Mouse (Mus musculus): ENCODE measurements at regions not wholly inside any gene's neighbourhood (a gene's known extent, or its start where the extent isn't known, plus 50 kb on each side); places are given as distances from the start of the nearest gene placed in this dataset.
"Not testable (repeated sequence)": the region's sequence is repeated elsewhere in the genome, so short reads cannot be mapped to it uniquely, and the experiment has no call there.

GRCm38 (mm10) chr8:126833006-126833405 is 112.6 kb downstream of the Tomm20 start:
- DNase-seq = no peak

- DNase-seq = no peak
These were observed 113.3 kb downstream of the Tomm20 start for GRCm38 (mm10) chr8:126832163-126832978.

DNA sequence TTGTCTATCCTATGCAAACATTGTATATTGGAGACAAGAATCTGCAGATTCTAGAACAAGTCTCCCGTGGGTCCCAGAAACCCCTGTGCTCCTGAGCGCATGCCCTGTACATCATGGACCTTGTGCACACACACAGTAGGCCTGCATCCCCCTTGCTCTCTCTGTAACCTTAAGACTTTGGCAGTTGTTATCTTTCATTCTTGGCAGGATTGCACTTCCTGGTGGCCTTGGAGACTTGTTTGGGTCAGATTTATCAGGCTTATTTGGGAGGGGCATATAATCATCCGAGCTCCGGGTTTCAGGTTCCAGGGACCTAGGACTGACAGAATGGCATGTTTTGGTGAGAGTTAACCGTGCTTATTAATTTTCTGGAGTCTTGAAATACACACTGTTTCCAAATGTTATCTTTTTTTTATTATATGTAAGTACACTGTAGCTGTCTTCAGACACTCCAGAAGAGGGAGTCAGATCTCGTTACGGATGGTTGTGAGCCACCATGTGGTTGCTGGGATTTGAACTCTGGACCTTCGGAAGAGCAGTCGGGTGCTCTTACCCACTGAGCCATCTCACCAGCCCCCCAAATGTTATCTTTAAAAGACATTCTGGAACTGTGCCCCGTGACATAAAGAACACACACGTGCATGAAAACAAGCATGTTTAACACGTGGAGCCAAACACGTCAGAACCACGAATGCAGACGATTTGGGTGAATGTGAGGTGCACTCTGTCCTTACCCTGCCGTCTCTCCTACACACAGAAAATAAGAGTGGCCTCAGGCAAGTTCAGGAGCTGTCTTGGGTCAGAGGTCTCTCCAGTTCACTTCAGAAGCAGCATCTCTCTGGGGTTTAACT is 114.1 kb downstream of the Tomm20 start:
- no peak for DNase-seq

- no peak for DNase-seq
These were observed 115.5 kb downstream of the Tomm20 start for GRCm38 (mm10) chr8:126830242-126830530.

DNA sequence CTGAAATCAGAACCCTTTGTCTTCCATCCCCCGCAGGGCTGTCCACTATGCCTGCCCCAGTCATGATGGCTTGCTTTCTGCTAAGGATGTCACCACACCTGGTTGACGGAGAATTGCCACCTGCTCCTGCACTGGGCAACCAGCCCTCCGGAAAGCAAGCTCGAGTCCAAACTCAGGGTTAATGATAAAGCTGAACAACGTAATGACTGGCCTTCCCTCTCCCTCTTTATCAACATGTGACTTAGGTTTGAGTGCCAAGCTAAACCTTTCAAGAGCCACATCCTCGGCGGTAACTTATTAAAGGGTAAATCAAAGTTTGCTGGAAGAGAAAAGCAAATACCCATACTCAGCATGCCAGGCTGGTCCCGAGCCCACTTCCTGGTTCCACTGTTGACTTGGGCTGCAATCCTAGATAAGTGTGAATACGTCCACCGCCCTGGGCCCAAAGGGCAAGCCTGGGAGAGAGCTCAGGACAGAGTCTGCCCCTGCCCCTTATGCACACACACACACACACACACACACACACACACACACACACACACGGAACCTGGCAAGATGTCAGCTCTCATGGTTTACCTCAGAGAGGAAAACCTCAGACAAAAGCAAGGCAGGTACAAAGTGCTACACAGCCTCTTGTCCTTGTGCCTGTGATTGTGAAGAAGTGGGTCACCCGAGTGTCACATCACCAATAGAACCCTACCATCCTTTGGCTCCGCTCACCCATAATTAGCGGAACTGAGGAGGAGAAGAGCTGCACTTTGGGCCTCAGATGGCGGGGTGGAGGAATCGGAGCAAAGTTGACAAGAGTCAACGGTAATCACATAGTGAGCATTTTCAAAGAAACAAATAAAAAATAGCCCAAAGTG is 116.0 kb downstream of the Tomm20 start:
- no peak for DNase-seq

GRCm38 (mm10) chr8:126827681-126828383 is 117.8 kb downstream of the Tomm20 start:
- DNase-seq = no peak

DNA sequence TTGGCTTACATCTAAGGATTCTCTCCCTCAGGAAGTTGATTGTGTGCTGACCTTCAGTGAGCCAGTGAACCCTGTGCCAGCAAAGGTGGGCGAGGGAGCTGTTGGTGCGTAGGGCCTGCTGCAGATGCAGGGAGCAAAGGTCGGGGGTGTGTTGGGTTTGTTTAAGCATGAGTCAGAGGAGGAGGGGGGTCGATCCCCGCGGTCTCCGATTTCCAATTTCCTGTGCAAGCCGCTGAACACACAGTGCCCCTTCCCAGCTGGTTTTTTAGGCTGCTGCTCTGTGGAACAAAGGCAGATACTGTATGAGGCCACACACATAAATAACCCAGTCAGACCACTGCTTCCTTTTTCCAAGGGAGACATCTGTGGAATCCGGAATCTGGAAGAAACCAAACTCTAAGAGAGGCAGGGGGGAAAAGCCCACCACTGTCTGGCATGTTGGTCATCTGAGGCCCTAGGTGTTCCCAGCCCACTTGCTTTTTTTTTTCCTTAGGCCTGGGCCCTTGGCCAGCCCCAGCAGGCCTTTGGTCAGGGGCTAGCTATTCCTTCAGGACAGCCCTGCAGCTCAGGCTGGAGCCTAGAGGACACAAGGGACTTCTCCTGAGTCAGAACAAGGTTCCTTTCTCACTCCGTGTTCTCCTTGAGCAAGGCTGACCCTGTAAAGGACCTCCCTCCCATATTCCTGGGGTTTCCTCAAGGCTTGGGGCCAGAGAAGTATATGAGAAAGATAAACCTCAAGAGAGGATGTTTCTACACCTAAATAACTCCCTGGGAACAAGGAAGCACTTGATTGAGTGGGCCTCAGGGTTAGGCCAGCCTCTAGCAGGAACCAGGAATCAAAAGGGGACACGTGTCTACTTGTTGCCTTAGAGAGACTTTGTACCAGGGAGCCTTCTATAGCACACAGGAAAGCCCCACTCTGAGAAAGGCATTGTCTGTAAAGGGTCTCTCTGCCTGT is 119.0 kb downstream of the Tomm20 start:
- DNase-seq = peak; percentile 60

DNA sequence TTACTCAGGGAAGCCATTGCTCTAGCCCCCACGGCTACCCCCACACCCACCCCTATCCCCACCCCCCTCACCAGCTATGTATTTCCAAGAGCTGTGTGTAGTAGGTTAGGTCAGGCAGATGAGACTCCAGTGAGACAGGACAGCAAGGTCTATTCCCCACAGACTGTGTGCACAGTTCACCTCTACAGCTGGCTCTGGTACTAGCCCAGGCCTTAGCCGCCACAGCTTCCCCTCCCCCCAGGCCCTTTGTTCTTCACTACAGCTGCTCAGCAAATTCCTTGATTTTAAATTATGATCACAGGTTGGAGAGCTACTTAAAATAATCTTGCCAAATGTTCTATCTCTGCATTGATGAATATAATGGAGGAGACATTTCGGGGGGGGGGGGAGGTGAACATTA is 119.8 kb downstream of the Tomm20 start:
- DNase-seq = no peak

- DNase-seq = peak; percentile 51
These were observed 121.0 kb downstream of the Tomm20 start for GRCm38 (mm10) chr8:126824575-126825208.

DNA sequence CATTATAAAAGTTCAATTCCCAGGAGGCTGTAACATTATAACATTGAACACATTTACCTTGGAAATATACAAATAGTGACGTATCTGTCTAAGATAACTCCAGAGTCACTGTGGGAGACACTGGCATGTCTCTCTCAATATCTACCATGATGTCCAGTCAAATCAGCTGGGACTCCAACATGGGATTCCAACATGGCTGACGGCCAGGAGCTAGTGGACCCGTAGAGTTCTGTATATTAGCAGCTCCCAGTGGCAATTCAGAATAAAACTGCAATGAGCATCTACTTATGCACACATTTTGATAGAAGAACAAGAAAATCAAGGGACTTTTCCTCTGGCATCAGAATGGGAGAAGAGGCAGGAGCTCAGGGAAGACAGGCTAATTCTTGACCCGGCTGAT is 123.4 kb downstream of the Tomm20 start:
- DNase-seq = no peak

DNA sequence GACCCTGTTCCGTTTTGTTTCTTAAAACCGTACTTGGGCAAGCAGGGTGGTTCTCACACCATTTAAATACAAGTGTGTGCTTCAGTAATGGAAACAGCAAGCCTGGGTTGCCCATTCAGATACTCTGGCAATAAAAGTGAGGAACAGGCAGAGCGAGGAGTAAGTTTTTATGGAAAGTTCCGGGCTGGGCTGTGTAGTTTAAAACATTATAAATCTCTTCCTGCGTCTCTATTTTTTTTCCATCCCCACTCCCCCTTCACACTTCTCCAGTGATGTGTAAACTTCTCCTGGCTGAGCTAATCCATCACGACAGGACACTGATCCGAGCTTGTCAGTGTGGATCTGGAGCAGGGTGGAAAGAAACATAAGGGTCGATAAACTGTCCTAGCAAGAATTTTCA is 124.4 kb downstream of the Tomm20 start:
- no peak for DNase-seq

DNA sequence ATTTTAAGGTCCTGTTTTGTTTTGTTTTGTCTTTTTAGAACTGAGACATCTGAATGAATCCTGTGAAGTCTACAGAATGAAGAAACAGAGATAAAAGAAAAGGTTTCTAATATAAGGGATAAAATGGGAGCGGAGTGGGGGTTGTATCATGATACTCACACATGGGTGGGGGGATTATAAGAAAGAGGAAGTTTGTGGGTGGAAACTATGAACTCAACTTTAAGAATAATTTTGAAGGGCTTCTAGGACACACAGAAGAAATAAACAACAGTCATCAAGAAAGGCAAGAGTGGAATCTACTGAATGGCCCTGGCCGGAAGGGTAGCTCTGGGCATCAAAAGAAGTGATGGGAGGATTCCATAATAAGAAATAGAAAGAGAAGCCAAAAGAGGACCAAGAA is 125.1 kb downstream of the Tomm20 start:
- no peak for DNase-seq

- DNase-seq = no peak
These were observed 126.4 kb downstream of the Tomm20 start for GRCm38 (mm10) chr8:126819261-126819660.

GRCm38 (mm10) chr8:126816155-126816554 is 129.5 kb downstream of the Tomm20 start:
- DNase-seq = no peak

DNA sequence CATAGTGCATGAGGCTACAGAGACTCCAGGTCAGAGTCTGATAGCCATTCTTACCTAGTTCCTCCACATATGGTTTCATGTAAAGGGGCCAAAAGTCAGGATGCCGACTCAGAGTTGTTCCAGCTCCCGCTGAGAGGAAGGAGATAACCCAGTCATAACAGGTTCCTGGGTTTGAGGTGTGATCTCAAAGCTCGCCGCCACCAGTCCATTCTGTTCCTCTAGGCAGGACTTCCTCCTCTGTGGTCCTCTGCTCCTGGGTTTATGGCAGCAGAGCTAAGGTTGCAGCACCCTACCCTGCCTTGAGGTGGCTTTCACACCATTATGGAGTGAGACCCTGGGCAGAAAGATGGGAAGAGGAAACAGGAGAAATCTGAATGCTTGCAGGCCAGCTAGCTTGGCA is 131.2 kb downstream of the Tomm20 start:
- DNase-seq = no peak

GRCm38 (mm10) chr8:126813621-126814020 is 132.0 kb downstream of the Tomm20 start:
- no peak for DNase-seq

- DNase-seq = no peak
These were observed 132.9 kb downstream of the Tomm20 start for GRCm38 (mm10) chr8:126812777-126813176.

- DNase-seq = not testable (repeated sequence)
These were observed 134.3 kb downstream of the Tomm20 start for GRCm38 (mm10) chr8:126811358-126811757.

GRCm38 (mm10) chr8:126810516-126810915 is 135.1 kb downstream of the Tomm20 start:
- no peak for DNase-seq

GRCm38 (mm10) chr8:126809321-126809720 is 136.3 kb downstream of the Tomm20 start:
- no peak for DNase-seq

Measured in gastrocnemius, postnatal 10 days (tissue).